Mouse (Mus musculus) limb, embryonic 12.5 days (tissue): ENCODE data around the gene Slc38a7. TPM values are rescaled to one million over a fixed set of nuclear protein-coding genes. Genes with fewer than 3 reads are reported as not detected.
"Not testable (repeated sequence)": the region's sequence is repeated elsewhere in the genome, so short reads cannot be mapped to it uniquely, and the experiment has no call there.

Experiments
- ATAC-seq: fragments of 200-750 bp; cut with Nextera tagmentation; 2 replicates; pipeline ENCODE4 v1.8.0; 2017; ENCODE audit warnings: low read depth, moderate TSS enrichment; ENCODE audit not compliant: insufficient number of reproducible peaks, insufficient read depth, low FRiP score, low TSS enrichment
- H3K27ac ChIP-seq: fragments of 300-500 bp; sonication (generic); 2 replicates; pipeline ENCODE4 v1.5.1; 2016; ENCODE audit warnings: mild to moderate bottlenecking, moderate library complexity
- H3K27me3 ChIP-seq: fragments of 300-500 bp; sonication (generic); 2 replicates; pipeline ENCODE4 v1.6.1; 2016; ENCODE audit warnings: mild to moderate bottlenecking, moderate library complexity
- H3K36me3 ChIP-seq: fragments of 300-500 bp; sonication (generic); 2 replicates; pipeline ENCODE4 v1.6.1; 2016; ENCODE audit warnings: mild to moderate bottlenecking, moderate library complexity
- H3K4me1 ChIP-seq: fragments of 300-500 bp; sonication (generic); replicated peaks from 2 replicates; pipeline ENCODE4 v1.6.1; 2016
- H3K4me2 ChIP-seq: fragments of 300-500 bp; sonication (generic); 2 replicates; pipeline ENCODE4 v1.6.1; 2016; ENCODE audit warnings: mild to moderate bottlenecking, moderate library complexity
- H3K4me3 ChIP-seq: fragments of 300-500 bp; sonication (generic); replicated peaks from 2 replicates; pipeline ENCODE4 v1.5.1; 2016; ENCODE audit warnings: mild to moderate bottlenecking
- H3K9ac ChIP-seq: fragments of 300-500 bp; sonication (generic); replicated peaks from 2 replicates; pipeline ENCODE4 v1.6.1; 2016; ENCODE audit warnings: mild to moderate bottlenecking, moderate library complexity
- H3K9me3 ChIP-seq: fragments of 300-500 bp; sonication (generic); 2 replicates; pipeline ENCODE4 v1.6.1; 2016; ENCODE audit warnings: mild to moderate bottlenecking, moderate library complexity
- WGBS: fragments of 180-500 bp; shearing (Covaris S2); methylation state at CpG from one replicate; pipeline ENCODE4 v1.1.7; 2016; 5-methylcytosine and 5-hydroxymethylcytosine counted together
- polyA plus RNA-seq: library from polyadenylated mRNA; unstranded; fragments of >200 nt; fragmentation: Nextera tagmentation; extraction: Ambion mirVana; gene quantifications from 2 replicates; pipeline ENCODE4 v1.2.1, GENCODE M21; 2016

Gene Slc38a7
- polyA plus RNA-seq, 1 experiment from 2014 or later, result 13.6 TPM

GRCm38 (mm10) chr8:95881576-95881975 is 28.2 kb upstream of the Slc38a7 start:
- H3K4me1 ChIP-seq, result peaks cover 19% of the 10 kb centered on the region
- no peak overlapping the region for H3K27ac ChIP-seq
- no peaks in the 10 kb centered on the region for H3K27me3 ChIP-seq
- H3K4me3 ChIP-seq, result no peak overlapping the region
- peaks cover 13% of the 10 kb centered on the region for H3K36me3 ChIP-seq
- ATAC-seq, result no peak
- 87% methylated on average over 3 of the region's 3 CpGs for WGBS
- no peak overlapping the region for H3K4me2 ChIP-seq
- no peak overlapping the region for H3K9ac ChIP-seq
- no peaks in the 10 kb centered on the region for H3K9me3 ChIP-seq

DNA sequence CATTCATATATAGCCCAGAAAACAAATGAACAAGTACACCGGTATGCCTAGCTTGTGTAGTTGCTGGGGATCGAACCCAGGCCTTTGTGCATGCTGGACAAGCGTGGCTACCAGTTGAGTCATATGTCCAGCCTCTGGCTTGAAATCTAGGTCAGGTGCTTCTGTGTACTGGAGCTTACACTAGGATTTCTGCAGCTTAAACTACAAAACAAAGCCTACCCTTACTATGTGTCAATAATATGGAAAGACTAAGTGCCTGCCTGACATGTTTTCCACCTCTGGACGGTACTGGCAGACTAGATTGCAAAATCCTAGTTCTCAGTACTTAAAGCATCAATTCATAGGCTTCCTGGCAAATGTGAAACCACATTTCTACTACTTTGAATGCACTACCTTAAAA is 26.5 kb upstream of the Slc38a7 start:
- peaks cover 11% of the 10 kb centered on the region for H3K4me1 ChIP-seq
- no peak for ATAC-seq
- 92% methylated on average over 4 of the region's 4 CpGs for WGBS

GRCm38 (mm10) chr8:95878176-95878962 is 25.0 kb upstream of the Slc38a7 start:
- ATAC-seq, result no peak
- Histone ChIP-seq H3K9me3 (no peaks in the 10 kb centered on the region), H3K4me3 (no peak overlapping the region), H3K27me3 (no peaks in the 10 kb centered on the region), H3K4me2 (no peak overlapping the region), H3K4me1 (peaks cover 7% of the 10 kb centered on the region), H3K27ac (no peak overlapping the region), H3K9ac (no peak overlapping the region), H3K36me3 (peaks cover 43% of the 10 kb centered on the region)
- 64% methylated on average over 12 of the region's 12 CpGs for WGBS

More for the DNA sequence above, 26.5 kb upstream of the Slc38a7 start:
- Histone ChIP-seq H3K4me3 (no peak overlapping the region), H3K4me2 (no peak overlapping the region), H3K27ac (no peak overlapping the region), H3K36me3 (peaks cover 29% of the 10 kb centered on the region), H3K27me3 (no peaks in the 10 kb centered on the region), H3K9ac (no peak overlapping the region), H3K9me3 (no peaks in the 10 kb centered on the region)

- Histone ChIP-seq H3K9ac (no peak overlapping the region), H3K27me3 (no peaks in the 10 kb centered on the region), H3K36me3 (peaks cover 74% of the 10 kb centered on the region), H3K4me2 (no peak overlapping the region), H3K27ac (no peak overlapping the region), H3K9me3 (no peaks in the 10 kb centered on the region), H3K4me1 (peaks cover 7% of the 10 kb centered on the region), H3K4me3 (no peak overlapping the region)
- 95% methylated on average over 7 of the region's 7 CpGs for WGBS
- no peak for ATAC-seq
Measured at GRCm38 (mm10) chr8:95875270-95875669, 21.9 kb upstream of the Slc38a7 start.

DNA sequence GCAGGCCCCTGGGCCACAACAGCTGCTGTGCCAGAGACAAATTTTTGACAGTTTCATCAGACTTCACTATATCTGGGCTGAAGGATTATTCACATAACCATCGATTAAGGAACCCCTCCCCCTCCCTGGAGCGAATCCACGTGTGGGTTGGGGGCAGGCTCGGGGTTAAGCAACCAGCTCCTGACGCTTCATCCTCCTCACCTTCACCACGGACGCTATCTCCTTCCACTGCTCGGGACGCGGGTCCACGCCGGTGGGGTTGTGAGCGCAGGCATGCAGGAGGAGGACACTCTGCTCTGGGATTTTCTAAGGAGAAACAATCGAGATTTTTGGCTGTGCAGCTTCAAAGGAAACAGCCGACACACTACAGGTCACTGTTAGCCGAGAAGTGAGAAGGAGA is 18.4 kb upstream of the Slc38a7 start:
- no peak overlapping the region for H3K4me2 ChIP-seq
- H3K9ac ChIP-seq, result no peak overlapping the region
- no peaks in the 10 kb centered on the region for H3K27me3 ChIP-seq
- no peak overlapping the region for H3K27ac ChIP-seq
- H3K36me3 ChIP-seq, result peaks cover 98% of the 10 kb centered on the region
- H3K9me3 ChIP-seq, result no peaks in the 10 kb centered on the region
- 93% methylated on average over 16 of the region's 16 CpGs for WGBS
- no peak for ATAC-seq
- H3K4me3 ChIP-seq, result no peak overlapping the region
- no peaks in the 10 kb centered on the region for H3K4me1 ChIP-seq

- H3K4me2 ChIP-seq, ATAC-seq, H3K27ac ChIP-seq, H3K27me3 ChIP-seq, H3K9me3 ChIP-seq, H3K4me1 ChIP-seq, H3K9ac ChIP-seq, H3K4me3 ChIP-seq: not testable (repeated sequence)
- 94% methylated on average over 18 of the region's 18 CpGs for WGBS
- peaks cover 60% of the 10 kb centered on the region for H3K36me3 ChIP-seq
Measured at GRCm38 (mm10) chr8:95864851-95865250, 11.5 kb upstream of the Slc38a7 start.

- not testable (repeated sequence) for H3K4me1 ChIP-seq, H3K9me3 ChIP-seq, H3K27me3 ChIP-seq, H3K4me2 ChIP-seq, H3K27ac ChIP-seq, H3K9ac ChIP-seq, ATAC-seq, H3K4me3 ChIP-seq
- 86% methylated on average over 11 of the region's 11 CpGs for WGBS
- peaks cover 50% of the 10 kb centered on the region for H3K36me3 ChIP-seq
Measured at GRCm38 (mm10) chr8:95863761-95864440, 10.6 kb upstream of the Slc38a7 start.

GRCm38 (mm10) chr8:95854174-95854573 is 835 bp upstream of the Slc38a7 start:
- Histone ChIP-seq H3K9ac (no peak overlapping the region), H3K27me3 (no peaks in the 10 kb centered on the region), H3K4me3 (no peak overlapping the region), H3K27ac (no peak overlapping the region), H3K4me2 (no peak overlapping the region), H3K9me3 (no peaks in the 10 kb centered on the region), H3K36me3 (no peaks in the 10 kb centered on the region), H3K4me1 (peaks cover 9% of the 10 kb centered on the region)
- ATAC-seq, result no peak
- 85% methylated on average over 6 of the region's 6 CpGs for WGBS

GRCm38 (mm10) chr8:95852290-95852689 is 1.0 kb downstream of the Slc38a7 start:
- Histone ChIP-seq H3K27ac (no peak overlapping the region), H3K4me2 (peak overlapping the region; percentile 77), H3K36me3 (peaks cover 5% of the 10 kb centered on the region), H3K9me3 (no peaks in the 10 kb centered on the region), H3K9ac (peak overlapping the region; percentile 73; the same call in 1 of the 2 replicates), H3K27me3 (no peaks in the 10 kb centered on the region), H3K4me3 (peak overlapping the region; percentile 69), H3K4me1 (peaks cover 9% of the 10 kb centered on the region)
- 75% methylated on average over 4 of the region's 4 CpGs for WGBS
- ATAC-seq, result no peak

DNA sequence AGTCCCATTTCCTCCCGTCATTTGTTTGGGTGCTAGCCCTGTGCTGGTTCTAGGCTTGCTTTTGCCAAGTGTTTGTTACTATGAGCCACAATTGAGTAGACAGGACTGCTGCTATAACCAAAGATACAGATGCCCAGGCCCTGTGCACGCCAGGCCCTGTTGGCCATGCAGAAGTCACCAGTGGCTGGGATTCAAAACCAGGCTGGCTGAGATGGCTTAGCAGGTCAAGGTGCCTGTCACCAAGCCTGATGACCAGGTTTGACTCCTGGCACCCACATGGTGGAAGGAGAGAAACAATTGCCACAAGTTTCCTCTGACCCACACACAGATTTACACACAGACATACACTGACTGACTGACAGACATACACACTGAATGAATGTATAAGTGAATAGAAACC is 3.0 kb downstream of the Slc38a7 start:
- peaks cover 13% of the 10 kb centered on the region for H3K36me3 ChIP-seq
- no peak overlapping the region for H3K4me2 ChIP-seq
- H3K9me3 ChIP-seq, result no peaks in the 10 kb centered on the region
- no peak overlapping the region for H3K27ac ChIP-seq
- peaks cover 9% of the 10 kb centered on the region for H3K4me1 ChIP-seq
- H3K9ac ChIP-seq, result no peak overlapping the region
- H3K27me3 ChIP-seq, result no peaks in the 10 kb centered on the region
- WGBS, result 91% methylated on average over 2 of the region's 2 CpGs
- no peak for ATAC-seq
- no peak overlapping the region for H3K4me3 ChIP-seq

DNA sequence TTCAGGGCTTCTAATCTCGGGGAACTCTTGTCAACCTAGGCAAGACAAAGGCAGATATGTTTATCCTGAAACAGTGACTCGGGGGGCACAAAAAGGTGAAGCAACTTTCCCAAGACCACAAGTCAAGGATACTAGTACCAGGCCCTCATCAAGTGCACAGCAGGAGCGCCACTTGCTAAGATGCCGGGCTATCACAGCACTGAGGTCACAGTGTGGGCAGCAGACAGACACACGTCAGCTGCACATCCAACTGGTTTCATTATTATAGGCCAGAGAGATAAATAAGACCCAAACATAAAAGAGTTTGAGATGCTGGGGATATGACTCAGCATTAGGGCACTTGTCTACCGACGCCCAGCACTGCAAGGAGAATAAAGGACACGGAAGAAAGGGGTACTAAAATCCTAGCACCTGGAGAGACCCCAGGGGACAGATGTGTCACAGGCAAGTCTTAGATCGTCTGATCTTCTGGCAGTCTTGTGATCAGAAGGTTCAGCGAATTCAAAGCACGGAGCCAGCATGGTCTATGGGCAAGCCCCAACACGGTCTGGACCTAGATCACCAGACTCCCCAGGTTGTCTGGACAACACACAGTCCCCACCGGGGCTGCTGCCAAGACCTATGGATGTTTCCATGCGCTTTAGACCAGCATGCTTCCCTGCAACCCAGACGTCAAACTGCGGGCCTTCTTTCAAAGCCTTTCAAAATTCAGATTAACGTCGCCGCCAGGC is 4.4 kb downstream of the Slc38a7 start:
- H3K9ac ChIP-seq, result no peak overlapping the region
- peaks cover 27% of the 10 kb centered on the region for H3K36me3 ChIP-seq
- no peaks in the 10 kb centered on the region for H3K9me3 ChIP-seq
- H3K4me1 ChIP-seq, result peaks cover 9% of the 10 kb centered on the region
- H3K4me3 ChIP-seq, result no peak overlapping the region
- no peak overlapping the region for H3K4me2 ChIP-seq
- ATAC-seq, result no peak
- no peaks in the 10 kb centered on the region for H3K27me3 ChIP-seq
- no peak overlapping the region for H3K27ac ChIP-seq
- WGBS, result 90% methylated on average over 19 of the region's 19 CpGs
